Mouse (Mus musculus) myocyte (in vitro differentiated cells): ENCODE results near the gene Hoxd9. TPM values are rescaled to one million over a fixed set of nuclear protein-coding genes. Genes with fewer than 3 reads are reported as not detected.

Experiments used
- H3K27me3 ChIP-seq: one replicate; pipeline ENCODE4 v1.6.1; 2011; ENCODE audit not compliant: control insufficient read depth, insufficient read depth, insufficient read length
- H3K36me3 ChIP-seq: one replicate; pipeline ENCODE4 v1.6.1; 2011; ENCODE audit not compliant: control insufficient read depth, insufficient read depth
- H3K4me2 ChIP-seq: one replicate; pipeline ENCODE4 v1.6.1; 2011; ENCODE audit warnings: low read depth, control low read depth
- H3K4me3 ChIP-seq: one replicate; pipeline ENCODE4 v1.5.1; 2011; ENCODE audit warnings: mild to moderate bottlenecking, control low read depth, moderate library complexity
- H3K79me2 ChIP-seq: one replicate; pipeline ENCODE4 v1.6.1; 2011; ENCODE audit not compliant: control insufficient read depth, insufficient read depth
- H3ac ChIP-seq: one replicate; pipeline ENCODE4 v1.6.1; 2011; ENCODE audit not compliant: control insufficient read depth, insufficient read length
- CEBPB ChIP-seq: IDR thresholded peaks from 2 replicates; pipeline ENCODE4 v1.6.1; 2011; ENCODE audit warnings: mild to moderate bottlenecking, moderate library complexity; ENCODE audit not compliant: poor library complexity, insufficient read depth, severe bottlenecking
- E2F4 ChIP-seq: IDR thresholded peaks from one replicate; pipeline ENCODE4 v1.6.1; 2011; ENCODE audit warnings: mild to moderate bottlenecking, control low read depth, moderate library complexity; ENCODE audit not compliant: insufficient read depth
- MAX ChIP-seq: IDR thresholded peaks from one replicate; pipeline ENCODE4 v1.6.1; 2011; ENCODE audit warnings: low read depth, mild to moderate bottlenecking, control low read depth
- MYOD1 ChIP-seq, 3 experiments: IDR thresholded peaks; one replicate each; pipeline ENCODE4 v1.6.1; 2011; ENCODE audit warnings: control low read depth in 2 of 3, low read depth in 2 of 3, mild to moderate bottlenecking in 2 of 3, moderate library complexity in 1 of 3; ENCODE audit not compliant: insufficient read length in 2 of 3, control insufficient read depth in 1 of 3
- MYOG ChIP-seq, 3 experiments: IDR thresholded peaks; one replicate each; pipeline ENCODE4 v1.6.1; 2011; ENCODE audit warnings: control low read depth in 2 of 3, low read depth in 2 of 3, mild to moderate bottlenecking in 2 of 3; ENCODE audit not compliant: insufficient read length in 2 of 3, control insufficient read depth in 1 of 3, insufficient read depth in 1 of 3
- POLR2A ChIP-seq: IDR thresholded peaks from one replicate; pipeline ENCODE4 v1.6.1; 2011; ENCODE audit warnings: low read depth, mild to moderate bottlenecking, control low read depth, moderate library complexity; ENCODE audit not compliant: insufficient read length
- POLR2AphosphoS2 ChIP-seq: IDR thresholded peaks from one replicate; pipeline ENCODE4 v1.6.1; 2011; ENCODE audit warnings: low read depth, control low read depth; ENCODE audit not compliant: insufficient read length
- REST ChIP-seq: IDR thresholded peaks from one replicate; pipeline ENCODE4 v1.6.1; 2011; ENCODE audit warnings: mild to moderate bottlenecking, control low read depth, moderate library complexity; ENCODE audit not compliant: insufficient read depth, insufficient read length
- SRF ChIP-seq: IDR thresholded peaks from one replicate; pipeline ENCODE4 v1.6.1; 2011; ENCODE audit warnings: low read depth; ENCODE audit not compliant: control insufficient read depth, insufficient read length
- TCF12 ChIP-seq: IDR thresholded peaks from one replicate; pipeline ENCODE4 v1.6.1; 2011; ENCODE audit warnings: mild to moderate bottlenecking, control low read depth; ENCODE audit not compliant: poor library complexity, insufficient read depth, severe bottlenecking
- TCF3 ChIP-seq: IDR thresholded peaks from one replicate; pipeline ENCODE4 v1.6.1; 2011; ENCODE audit warnings: low read depth, control low read depth; ENCODE audit not compliant: insufficient read length
- USF1 ChIP-seq: IDR thresholded peaks from one replicate; pipeline ENCODE4 v1.6.1; 2011; ENCODE audit warnings: low read depth, mild to moderate bottlenecking, control low read depth, moderate library complexity
- polyA plus RNA-seq: library from polyadenylated mRNA; unstranded; fragments of >200 nt; fragmentation: generic; extraction: Trizol; gene quantifications from one replicate; pipeline ENCODE4 v1.2.1, GENCODE M21; 2012; ENCODE audit warnings: missing spikeins

The Hoxd9 gene
- polyA plus RNA-seq, 1 experiment, result not detected

GRCm38 (mm10) chr2:74749337-74750121 lies 52.0 kb downstream of the Hoxd9 start:
- Histone ChIP-seq H3ac (no peak overlapping the region), H3K4me2 (no peak overlapping the region), H3K27me3 (peaks cover 57% of the 10 kb centered on the region), H3K36me3 (no peaks in the 10 kb centered on the region), H3K4me3 (no peak overlapping the region), H3K79me2 (no peaks in the 10 kb centered on the region)
- TF ChIP-seq MYOG (IDR thresholded peaks at IDR 0.05; ENCODE audit: control insufficient read depth in 1 of 3, insufficient read depth in 1 of 3, insufficient read length in 2 of 3, low read depth in 2 of 3), result no peak
- no peak for TF ChIP-seq TCF3
- TF ChIP-seq MYOD1 (IDR thresholded peaks at IDR 0.05; ENCODE audit: control insufficient read depth in 1 of 3, insufficient read length in 2 of 3, low read depth in 2 of 3), result no peak
- TF ChIP-seq E2F4, result no peak
- no peak for TF ChIP-seq POLR2A
- no peak for TF ChIP-seq MAX
- no peak for TF ChIP-seq TCF12
- TF ChIP-seq USF1, result no peak
- no peak for TF ChIP-seq SRF
- no peak for TF ChIP-seq POLR2AphosphoS2
- no peak for TF ChIP-seq REST
- TF ChIP-seq CEBPB, result no peak

Other genes with a start within 250 kb of the Hoxd9 start
- gene Lnpk, start 118.3 kb upstream of the Hoxd9 start, polyA plus RNA-seq, result 6.3 TPM
- not detected for gene Evx2, start 38.2 kb upstream of the Hoxd9 start, polyA plus RNA-seq
- not detected for gene Hoxd13, start 29.4 kb upstream of the Hoxd9 start, polyA plus RNA-seq
- gene Hoxd12, start 22.7 kb upstream of the Hoxd9 start, polyA plus RNA-seq, result not detected
- not detected for gene Hoxd11, start 18.2 kb upstream of the Hoxd9 start, polyA plus RNA-seq
- not detected for gene Hoxd10, start 5.8 kb upstream of the Hoxd9 start, polyA plus RNA-seq
- gene Hoxd8, start 6.9 kb downstream of the Hoxd9 start, polyA plus RNA-seq, result not detected
- not detected for gene Hoxd3, start 14.2 kb downstream of the Hoxd9 start, polyA plus RNA-seq
- not detected for gene Hoxd4, start 14.2 kb downstream of the Hoxd9 start, polyA plus RNA-seq
- gene Gm28230, start 29.0 kb downstream of the Hoxd9 start, polyA plus RNA-seq, result not detected
- not detected for gene Hoxd1, start 65.3 kb downstream of the Hoxd9 start, polyA plus RNA-seq
- gene Mtx2, start 128.1 kb downstream of the Hoxd9 start, polyA plus RNA-seq, result 33.3 TPM